Mouse (Mus musculus) myocyte (in vitro differentiated cells): ENCODE data around the gene A530084C06Rik. TPM values are rescaled to one million over a fixed set of nuclear protein-coding genes. Genes with fewer than 3 reads are reported as not detected.
A peak's percentile ranks its signal among the peaks of the same experiment; 100 is the strongest.

Experiments used
- H3K27me3 ChIP-seq: one replicate; pipeline ENCODE4 v1.6.1; 2011; ENCODE audit not compliant: control insufficient read depth, insufficient read depth, insufficient read length
- H3K36me3 ChIP-seq: one replicate; pipeline ENCODE4 v1.6.1; 2011; ENCODE audit not compliant: control insufficient read depth, insufficient read depth
- H3K4me2 ChIP-seq: one replicate; pipeline ENCODE4 v1.6.1; 2011; ENCODE audit warnings: low read depth, control low read depth
- H3K4me3 ChIP-seq: one replicate; pipeline ENCODE4 v1.5.1; 2011; ENCODE audit warnings: mild to moderate bottlenecking, control low read depth, moderate library complexity
- H3K79me2 ChIP-seq: one replicate; pipeline ENCODE4 v1.6.1; 2011; ENCODE audit not compliant: control insufficient read depth, insufficient read depth
- H3ac ChIP-seq: one replicate; pipeline ENCODE4 v1.6.1; 2011; ENCODE audit not compliant: control insufficient read depth, insufficient read length
- CEBPB ChIP-seq: IDR thresholded peaks from 2 replicates; pipeline ENCODE4 v1.6.1; 2011; ENCODE audit warnings: mild to moderate bottlenecking, moderate library complexity; ENCODE audit not compliant: poor library complexity, insufficient read depth, severe bottlenecking
- E2F4 ChIP-seq: IDR thresholded peaks from one replicate; pipeline ENCODE4 v1.6.1; 2011; ENCODE audit warnings: mild to moderate bottlenecking, control low read depth, moderate library complexity; ENCODE audit not compliant: insufficient read depth
- MAX ChIP-seq: IDR thresholded peaks from one replicate; pipeline ENCODE4 v1.6.1; 2011; ENCODE audit warnings: low read depth, mild to moderate bottlenecking, control low read depth
- MYOD1 ChIP-seq, 3 experiments: IDR thresholded peaks; one replicate each; pipeline ENCODE4 v1.6.1; 2011; ENCODE audit warnings: control low read depth in 2 of 3, low read depth in 2 of 3, mild to moderate bottlenecking in 2 of 3, moderate library complexity in 1 of 3; ENCODE audit not compliant: insufficient read length in 2 of 3, control insufficient read depth in 1 of 3
- MYOG ChIP-seq, 3 experiments: IDR thresholded peaks; one replicate each; pipeline ENCODE4 v1.6.1; 2011; ENCODE audit warnings: control low read depth in 2 of 3, low read depth in 2 of 3, mild to moderate bottlenecking in 2 of 3; ENCODE audit not compliant: insufficient read length in 2 of 3, control insufficient read depth in 1 of 3, insufficient read depth in 1 of 3
- POLR2A ChIP-seq: IDR thresholded peaks from one replicate; pipeline ENCODE4 v1.6.1; 2011; ENCODE audit warnings: low read depth, mild to moderate bottlenecking, control low read depth, moderate library complexity; ENCODE audit not compliant: insufficient read length
- POLR2AphosphoS2 ChIP-seq: IDR thresholded peaks from one replicate; pipeline ENCODE4 v1.6.1; 2011; ENCODE audit warnings: low read depth, control low read depth; ENCODE audit not compliant: insufficient read length
- REST ChIP-seq: IDR thresholded peaks from one replicate; pipeline ENCODE4 v1.6.1; 2011; ENCODE audit warnings: mild to moderate bottlenecking, control low read depth, moderate library complexity; ENCODE audit not compliant: insufficient read depth, insufficient read length
- SRF ChIP-seq: IDR thresholded peaks from one replicate; pipeline ENCODE4 v1.6.1; 2011; ENCODE audit warnings: low read depth; ENCODE audit not compliant: control insufficient read depth, insufficient read length
- TCF12 ChIP-seq: IDR thresholded peaks from one replicate; pipeline ENCODE4 v1.6.1; 2011; ENCODE audit warnings: mild to moderate bottlenecking, control low read depth; ENCODE audit not compliant: poor library complexity, insufficient read depth, severe bottlenecking
- TCF3 ChIP-seq: IDR thresholded peaks from one replicate; pipeline ENCODE4 v1.6.1; 2011; ENCODE audit warnings: low read depth, control low read depth; ENCODE audit not compliant: insufficient read length
- USF1 ChIP-seq: IDR thresholded peaks from one replicate; pipeline ENCODE4 v1.6.1; 2011; ENCODE audit warnings: low read depth, mild to moderate bottlenecking, control low read depth, moderate library complexity
- polyA plus RNA-seq: library from polyadenylated mRNA; unstranded; fragments of >200 nt; fragmentation: generic; extraction: Trizol; gene quantifications from one replicate; pipeline ENCODE4 v1.2.1, GENCODE M21; 2012; ENCODE audit warnings: missing spikeins

The A530084C06Rik gene
- polyA plus RNA-seq, 1 experiment: not detected

DNA sequence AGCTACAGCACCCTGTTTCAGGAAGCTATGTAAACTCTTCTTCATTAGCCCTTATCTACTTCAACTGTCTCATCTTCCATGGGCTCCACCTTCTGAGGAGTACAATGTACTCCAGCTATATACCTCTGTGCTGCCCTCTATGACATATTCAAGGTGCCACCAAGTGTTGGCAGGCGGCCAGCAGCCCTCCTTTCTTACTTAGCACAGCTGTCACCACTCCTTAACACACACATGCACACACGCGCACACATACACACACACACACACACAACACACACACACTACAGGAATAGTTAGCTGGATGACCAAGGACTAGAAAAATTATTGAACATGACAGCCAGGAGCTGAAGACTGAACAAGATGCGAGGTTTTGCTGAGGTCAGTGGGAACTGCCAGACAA is 34.2 kb downstream of the A530084C06Rik start:
- Histone ChIP-seq H3K36me3 (no peaks in the 10 kb centered on the region), H3ac (no peak overlapping the region), H3K4me3 (no peak overlapping the region), H3K79me2 (no peaks in the 10 kb centered on the region), H3K27me3 (no peaks in the 10 kb centered on the region), H3K4me2 (no peak overlapping the region)
- TF ChIP-seq MYOD1 (IDR thresholded peaks at IDR 0.05; ENCODE audit: control insufficient read depth in 1 of 3, insufficient read length in 2 of 3, low read depth in 2 of 3): no peak
- no peak for TF ChIP-seq E2F4

DNA sequence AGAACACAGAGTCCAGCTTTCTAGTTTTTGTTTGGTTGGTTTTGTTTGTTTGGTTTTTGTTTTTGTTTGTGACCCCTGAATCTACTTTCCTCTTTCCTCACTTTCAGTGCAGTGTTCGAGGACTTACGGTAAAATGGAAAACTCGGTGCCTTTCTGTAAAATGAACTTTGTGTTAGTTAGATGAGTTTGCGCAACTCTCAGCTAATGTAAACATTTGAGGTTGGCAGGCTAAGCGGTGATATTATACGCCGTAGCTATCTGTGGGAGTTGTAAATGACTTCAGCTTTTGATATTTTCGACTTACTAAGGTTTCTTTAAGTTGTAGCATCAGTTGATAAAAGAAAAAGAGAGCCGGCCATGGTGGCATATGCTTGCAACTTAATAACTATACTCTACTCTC is 40.2 kb downstream of the A530084C06Rik start:
- no peaks in the 10 kb centered on the region for H3K27me3 ChIP-seq
- H3K36me3 ChIP-seq: no peaks in the 10 kb centered on the region
- H3ac ChIP-seq: no peak overlapping the region
- H3K79me2 ChIP-seq: no peaks in the 10 kb centered on the region
- no peak for TF ChIP-seq POLR2AphosphoS2
- TF ChIP-seq CEBPB: peak; percentile 92
- no peak overlapping the region for H3K4me3 ChIP-seq
- H3K4me2 ChIP-seq: peak overlapping the region; percentile 72

DNA sequence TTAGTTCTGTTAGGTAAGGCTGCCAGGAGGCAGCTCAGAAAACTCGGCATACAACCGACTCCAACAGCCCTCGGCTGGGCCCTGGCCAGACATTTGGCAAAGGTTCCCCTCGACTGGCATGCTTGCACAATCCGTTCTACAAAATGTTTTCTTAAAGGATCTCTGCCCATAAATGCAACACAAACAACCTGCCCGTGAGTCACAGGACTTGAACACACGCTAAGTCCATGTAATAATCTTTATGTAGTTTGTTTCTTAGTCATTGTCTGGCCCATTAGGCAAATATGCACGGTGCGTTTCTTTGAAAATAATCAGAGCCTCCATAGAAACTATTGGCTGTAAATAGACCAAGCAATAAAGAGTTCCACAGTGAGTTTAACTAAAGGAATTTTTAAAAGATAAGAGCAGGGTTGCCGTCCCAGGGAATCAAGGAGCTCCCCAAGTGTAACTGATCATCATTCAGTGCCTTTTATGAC is 40.7 kb downstream of the A530084C06Rik start:
- H3K27me3 ChIP-seq: no peaks in the 10 kb centered on the region
- TF ChIP-seq CEBPB (peak; percentile 94), TCF3 (no peak)
- peak overlapping the region; percentile 72 for H3K4me2 ChIP-seq
- H3K4me3 ChIP-seq: no peak overlapping the region
- no peaks in the 10 kb centered on the region for H3K79me2 ChIP-seq
- no peaks in the 10 kb centered on the region for H3K36me3 ChIP-seq
- no peak overlapping the region for H3ac ChIP-seq

DNA sequence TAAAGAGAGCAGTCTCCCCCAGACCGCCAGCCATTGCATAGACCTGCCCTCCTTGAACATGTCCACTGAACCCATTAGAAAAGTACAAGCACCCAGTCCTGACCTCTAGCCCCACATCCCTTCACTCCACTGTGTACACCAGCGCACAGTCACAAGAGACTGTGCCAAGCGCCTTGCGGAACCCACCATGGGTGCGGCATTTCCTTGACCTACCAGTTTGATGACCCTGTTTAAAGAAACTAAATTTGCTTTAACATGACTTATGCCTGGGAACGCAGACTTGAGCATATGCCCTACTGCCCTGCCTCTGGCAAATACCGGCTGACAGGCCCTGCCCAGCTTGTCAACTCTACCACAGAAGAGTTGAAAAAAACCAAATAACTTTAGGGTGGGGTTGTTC is 43.9 kb downstream of the A530084C06Rik start:
- Histone ChIP-seq H3K27me3 (no peaks in the 10 kb centered on the region), H3K79me2 (no peaks in the 10 kb centered on the region), H3K36me3 (no peaks in the 10 kb centered on the region), H3K4me2 (no peak overlapping the region), H3ac (no peak overlapping the region), H3K4me3 (no peak overlapping the region)
- TF ChIP-seq TCF12 (no peak), TCF3 (no peak), POLR2A (no peak), MYOD1 (IDR thresholded peaks at IDR 0.05; ENCODE audit: control insufficient read depth in 1 of 3, insufficient read length in 2 of 3, low read depth in 2 of 3) (no peak), CEBPB (no peak), SRF (no peak), E2F4 (no peak), MAX (no peak), MYOG (IDR thresholded peaks at IDR 0.05; ENCODE audit: control insufficient read depth in 1 of 3, insufficient read depth in 1 of 3, insufficient read length in 2 of 3, low read depth in 2 of 3) (no peak), POLR2AphosphoS2 (no peak), USF1 (no peak), REST (no peak)

DNA sequence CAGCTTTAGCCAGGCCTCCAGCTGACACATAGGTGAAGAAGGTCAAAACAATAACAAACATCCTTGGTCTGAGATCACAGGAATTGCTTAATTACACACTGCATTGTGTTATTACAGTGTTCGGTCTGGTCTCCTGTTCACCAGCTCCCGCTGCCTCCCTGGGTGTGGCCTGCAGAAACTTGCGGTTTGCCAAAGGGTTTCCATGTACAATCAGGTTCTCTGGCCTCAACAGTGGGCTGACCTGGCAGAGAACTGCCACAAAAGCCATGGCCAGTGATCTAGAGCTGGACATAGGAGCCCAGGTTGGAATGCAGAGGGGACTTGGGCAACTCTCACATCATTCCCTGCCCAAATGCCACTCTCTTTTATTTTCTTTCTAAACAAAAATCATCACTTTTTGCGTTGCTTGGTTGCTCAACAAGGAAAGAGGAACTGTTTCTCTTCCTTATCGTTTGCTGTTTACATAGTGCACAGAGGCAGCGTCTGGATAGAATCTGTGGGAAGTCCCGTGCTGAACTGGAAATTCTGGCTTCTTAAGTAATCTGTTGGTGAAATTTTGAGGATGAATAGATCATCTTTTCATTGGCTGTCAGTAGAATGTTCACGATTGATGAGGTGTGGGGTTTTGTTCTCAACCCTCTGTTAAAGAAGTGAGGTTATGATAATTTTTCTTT is 52.5 kb downstream of the A530084C06Rik start:
- no peak overlapping the region for H3ac ChIP-seq
- H3K4me2 ChIP-seq: no peak overlapping the region
- H3K79me2 ChIP-seq: no peaks in the 10 kb centered on the region
- no peaks in the 10 kb centered on the region for H3K27me3 ChIP-seq
- no peaks in the 10 kb centered on the region for H3K36me3 ChIP-seq
- TF ChIP-seq TCF12 (no peak), E2F4 (no peak), MYOG (IDR thresholded peaks at IDR 0.05; ENCODE audit: control insufficient read depth in 1 of 3, insufficient read depth in 1 of 3, insufficient read length in 2 of 3, low read depth in 2 of 3) (no peak), TCF3 (no peak), SRF (no peak), POLR2A (no peak), POLR2AphosphoS2 (no peak), MAX (no peak), CEBPB (no peak), USF1 (no peak), MYOD1 (IDR thresholded peaks at IDR 0.05; ENCODE audit: control insufficient read depth in 1 of 3, insufficient read length in 2 of 3, low read depth in 2 of 3) (no peak), REST (no peak)
- H3K4me3 ChIP-seq: no peak overlapping the region

Other genes with a start within 250 kb of the A530084C06Rik start
- gene Foxq1, start 3.2 kb downstream of the A530084C06Rik start, polyA plus RNA-seq: 2.4 TPM
- gene Foxf2, start 66.5 kb upstream of the A530084C06Rik start, polyA plus RNA-seq: 4.5 TPM
- 3.4 TPM for gene Foxc1, start 247.3 kb upstream of the A530084C06Rik start, polyA plus RNA-seq